In the genomic region with DNA sequence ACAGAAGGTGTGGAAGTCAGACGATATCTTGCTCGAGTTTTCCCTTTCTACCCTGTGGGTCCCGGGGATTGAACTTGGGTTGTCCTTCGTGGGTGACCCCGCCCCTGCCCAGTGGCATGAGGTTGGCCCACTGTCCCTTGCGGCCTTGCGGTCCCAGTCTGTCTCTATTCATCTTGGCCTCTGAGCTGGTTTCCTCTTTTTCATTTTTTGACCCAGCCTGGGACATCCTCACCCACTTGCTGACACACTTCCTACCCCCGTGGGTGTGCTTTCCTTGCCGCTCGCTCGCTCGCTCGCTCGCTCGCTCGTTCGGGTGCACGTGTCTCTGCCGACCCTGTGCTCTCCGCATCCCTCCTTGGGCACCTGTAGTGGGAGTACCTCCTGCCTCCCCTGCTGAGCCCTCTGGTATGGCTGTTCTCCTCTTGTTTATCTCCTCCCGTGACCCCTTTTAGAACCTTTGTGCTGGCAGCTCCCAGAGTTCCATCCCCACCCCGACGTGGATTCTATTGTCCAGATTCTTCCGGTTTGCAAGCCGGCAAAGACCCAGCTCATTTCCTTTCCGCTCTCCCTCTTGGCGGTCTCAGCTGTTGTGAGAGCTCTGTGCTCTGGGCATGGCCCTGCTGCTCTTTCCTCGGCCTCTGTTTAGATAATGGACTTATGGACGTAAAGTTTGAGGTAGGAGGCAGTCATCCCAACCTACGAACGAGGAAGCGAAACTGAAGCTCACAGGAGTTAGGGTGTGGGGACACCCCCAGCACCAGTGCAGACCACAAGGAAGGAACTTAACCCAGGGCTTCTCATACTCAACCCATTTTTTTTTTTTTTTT, we compare ENCODE assay signal across 9 mouse cellular contexts. TPM values are rescaled to one million over a fixed set of nuclear protein-coding genes. Genes with fewer than 3 reads are reported as not detected.
DNase-seq lines count a peak whose midpoint lies in the region; ATAC-seq and TF ChIP-seq lines count a peak whose summit lies in the region.
"Had no signal": no experiment of that assay in that cellular context is flagged by ENCODE, and none has a peak within 500 bp of the region (broad histone marks: within the 10 kb centered on the region; RNA-seq: fewer than 3 reads in every experiment).

No protein-coding gene starts in this region.

- peak overlapping the region; percentile 34 for H3K4me3 ChIP-seq in liver, postnatal 0 days (ENCODE audit: low read depth, low read length)
- H3K4me3 ChIP-seq in forebrain, embryonic 13.5 days, result no peak overlapping the region
- H3K4me3 ChIP-seq: myocyte had no signal

- peaks cover 9% of the 10 kb centered on the region; the same call in 1 of the 2 replicates for H3K36me3 ChIP-seq in liver, postnatal 0 days (replicated peaks; ENCODE audit: insufficient read depth, low read length)
- H3K36me3 ChIP-seq in forebrain, embryonic 13.5 days (ENCODE audit: poor library complexity, severe bottlenecking), result no peaks in the 10 kb centered on the region

- DNase-seq in gastrocnemius, postnatal 25 days, result peak; percentile 56
- no peak for DNase-seq in gastrocnemius, postnatal 4 days (ENCODE audit: low spot score in 2 of 2)
- DNase-seq in R1 (ENCODE audit: low read depth, low spot score), result peak; percentile 96
- peak; percentile 66 for DNase-seq in heart, postnatal 4 days
- DNase-seq in liver, postnatal 0 days, result peak; percentile 62
- DNase-seq in thymus, postnatal 14 days, result peak; percentile 67
- no peak for DNase-seq in urinary bladder, adult 2 months (ENCODE audit: low spot score)

- peak overlapping the region; percentile 95 for H3K27ac ChIP-seq in liver, postnatal 0 days (ENCODE audit: low read depth)
- no peak overlapping the region for H3K27ac ChIP-seq in forebrain, embryonic 13.5 days

- H3K27me3 ChIP-seq in liver, postnatal 0 days (ENCODE audit: insufficient read depth, low read length), result no peaks in the 10 kb centered on the region
- no peaks in the 10 kb centered on the region for H3K27me3 ChIP-seq in forebrain, embryonic 13.5 days

- no peak for TF ChIP-seq CTCF in liver, postnatal 0 days (IDR thresholded peaks at IDR 0.05; ENCODE audit: low read depth)

- TF ChIP-seq EP300 in liver, postnatal 0 days (IDR thresholded peaks at IDR 0.05; ENCODE audit: low read depth), result no peak

- H3K4me1 ChIP-seq in liver, postnatal 0 days (ENCODE audit: insufficient read depth), result peaks cover 51% of the 10 kb centered on the region
- H3K4me1 ChIP-seq in forebrain, embryonic 13.5 days, result peaks cover 13% of the 10 kb centered on the region

- ATAC-seq in liver, postnatal 0 days, result peak; percentile 36
- ATAC-seq in forebrain, embryonic 13.5 days, result no peak

- no peaks in the 10 kb centered on the region for H3K9me3 ChIP-seq in liver, postnatal 0 days (ENCODE audit: low read length)
- H3K9me3 ChIP-seq in forebrain, embryonic 13.5 days (replicated peaks), result no peaks in the 10 kb centered on the region

- H3K4me2 ChIP-seq in liver, postnatal 0 days (ENCODE audit: low read depth, low read length), result peak overlapping the region; percentile 63
- H3K4me2 ChIP-seq in forebrain, embryonic 13.5 days, result no peak overlapping the region

- H3K9ac ChIP-seq in liver, postnatal 0 days (replicated peaks), result peak overlapping the region; percentile 44
- no peak overlapping the region for H3K9ac ChIP-seq in forebrain, embryonic 13.5 days

- 23% methylated on average over 32 of the region's 32 CpGs for WGBS in liver, postnatal 0 days (ENCODE audit: insufficient replicate concordance)
- 82% methylated on average over 32 of the region's 32 CpGs for WGBS in forebrain, embryonic 13.5 days

RNA-seq across cellular contexts. Expression of a gene that starts 9.8 kb away (rescaled TPM):
- total RNA-seq in gastrocnemius, postnatal 25 days (2021), result 10 to 100 TPM; 70.0 to 78.1 TPM
- 100 to 1,000 TPM; 170 to 175 TPM for total RNA-seq in gastrocnemius, postnatal 4 days (2021)
- 10 to 100 TPM; 62.9 to 66.0 TPM for total RNA-seq in heart, postnatal 4 days (2021)
- 14.9 and 16.3 TPM in 2 replicates for polyA plus RNA-seq in liver, postnatal 0 days (2015; fragmentation: Nextera tagmentation; extraction: Ambion mirVana)
- 68.7 and 73.4 TPM in 2 replicates for polyA plus RNA-seq in urinary bladder, adult 2 months (2012; rRNA removed)
- 16.8 and 17.7 TPM in 2 replicates for polyA plus RNA-seq in forebrain, embryonic 13.5 days (2015; fragmentation: Nextera tagmentation; extraction: Ambion mirVana)

RNA-seq across cellular contexts. Expression of a gene that starts 31.8 kb away (rescaled TPM):
- 10 to 100 TPM; 13.8 to 14.1 TPM for total RNA-seq in gastrocnemius, postnatal 25 days (2021)
- total RNA-seq in gastrocnemius, postnatal 4 days (2021), result 10 to 100 TPM; 13.4 to 16.8 TPM
- 10 to 100 TPM; 10.5 to 12.7 TPM for total RNA-seq in heart, postnatal 4 days (2021)
- polyA plus RNA-seq in liver, postnatal 0 days (2015; fragmentation: Nextera tagmentation; extraction: Ambion mirVana), result 3.5 and 3.9 TPM in 2 replicates
- 56.1 and 75.8 TPM in 2 replicates for polyA plus RNA-seq in urinary bladder, adult 2 months (2012; rRNA removed)
- polyA plus RNA-seq in forebrain, embryonic 13.5 days (2015; fragmentation: Nextera tagmentation; extraction: Ambion mirVana), result 24.7 TPM in 2 replicates

RNA-seq across cellular contexts. Expression of a gene that starts 43.0 kb away (rescaled TPM):
- total RNA-seq in gastrocnemius, postnatal 25 days (2021), result 100 to 1,000 TPM; 558 to 572 TPM
- 1,000 to 10,000 TPM; 1,089 to 1,227 TPM for total RNA-seq in gastrocnemius, postnatal 4 days (2021)
- total RNA-seq in heart, postnatal 4 days (2021), result 100 to 1,000 TPM; 852 to 919 TPM
- polyA plus RNA-seq in liver, postnatal 0 days (2015; fragmentation: Nextera tagmentation; extraction: Ambion mirVana), result 793 and 822 TPM in 2 replicates
- polyA plus RNA-seq in urinary bladder, adult 2 months (2012; rRNA removed), result 2,459 and 2,490 TPM in 2 replicates
- polyA plus RNA-seq in forebrain, embryonic 13.5 days (2015; fragmentation: Nextera tagmentation; extraction: Ambion mirVana), result 1,081 and 1,088 TPM in 2 replicates

RNA-seq across cellular contexts. Expression of a gene that starts 48.8 kb away (rescaled TPM):
- 10 to 100 TPM; 26.1 to 30.7 TPM for total RNA-seq in gastrocnemius, postnatal 25 days (2021)
- total RNA-seq in gastrocnemius, postnatal 4 days (2021), result 10 to 100 TPM; 48.8 to 50.7 TPM
- total RNA-seq in heart, postnatal 4 days (2021), result 10 to 100 TPM; 52.7 to 56.7 TPM
- polyA plus RNA-seq in liver, postnatal 0 days (2015; fragmentation: Nextera tagmentation; extraction: Ambion mirVana), result 7.7 and 10.3 TPM in 2 replicates
- 17.8 and 26.4 TPM in 2 replicates for polyA plus RNA-seq in urinary bladder, adult 2 months (2012; rRNA removed)
- 41.7 and 46.1 TPM in 2 replicates for polyA plus RNA-seq in forebrain, embryonic 13.5 days (2015; fragmentation: Nextera tagmentation; extraction: Ambion mirVana)

RNA-seq across cellular contexts. Expression of a gene that starts 50.2 kb away (rescaled TPM):
- total RNA-seq in gastrocnemius, postnatal 25 days (2021), result not detected
- not detected for total RNA-seq in gastrocnemius, postnatal 4 days (2021)
- total RNA-seq in heart, postnatal 4 days (2021), result not detected
- not detected in 2 replicates for polyA plus RNA-seq in liver, postnatal 0 days (2015; fragmentation: Nextera tagmentation; extraction: Ambion mirVana)
- not detected in 2 replicates for polyA plus RNA-seq in urinary bladder, adult 2 months (2012; rRNA removed)
- not detected in 2 replicates for polyA plus RNA-seq in forebrain, embryonic 13.5 days (2015; fragmentation: Nextera tagmentation; extraction: Ambion mirVana)
- polyA plus RNA-seq: myocyte had no signal

Comparison
In these comparisons a context has a peak if more than half of its experiments do, and no peak if none do; other contexts are left out.
1. DNase-seq: peak in gastrocnemius, postnatal 25 days (single experiment), R1 (single experiment), heart, postnatal 4 days (single experiment), liver, postnatal 0 days (single experiment) and thymus, postnatal 14 days (single experiment); none in gastrocnemius, postnatal 4 days (0 of 2) and urinary bladder, adult 2 months (single experiment).